In the genomic region with DNA sequence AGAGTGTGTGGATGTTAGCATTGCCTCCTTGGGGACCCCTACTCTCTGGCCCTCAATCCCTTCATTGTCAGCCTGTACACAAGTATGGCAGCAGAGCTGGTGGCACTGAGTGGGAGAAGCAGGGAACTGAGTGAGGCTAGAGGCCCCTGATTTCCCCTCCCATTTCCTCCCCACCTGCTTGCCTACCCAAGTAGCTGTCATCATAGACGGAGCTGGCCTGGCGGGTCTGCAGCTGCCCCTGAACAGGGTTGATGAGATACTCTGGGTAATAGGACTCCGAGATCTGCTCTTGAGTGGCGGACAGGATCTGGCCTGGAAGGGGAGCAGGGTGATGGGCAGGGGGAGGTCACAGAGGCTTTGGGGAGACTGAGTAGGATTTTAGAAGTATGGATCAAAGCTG, we compare ENCODE assay signal across 27 mouse cellular contexts. TPM values are rescaled to one million over a fixed set of nuclear protein-coding genes. Genes with fewer than 3 reads are reported as not detected.
DNase-seq lines count a peak whose midpoint lies in the region; ATAC-seq and TF ChIP-seq lines count a peak whose summit lies in the region.
"Had no signal": no experiment of that assay in that cellular context is flagged by ENCODE, and none has a peak within 500 bp of the region (broad histone marks: within the 10 kb centered on the region; RNA-seq: fewer than 3 reads in every experiment).

No protein-coding gene starts in this region.

- H3K4me1 ChIP-seq in heart, embryonic 11.5 days (ENCODE audit: control insufficient read depth, insufficient read depth, low read length): peaks cover 52% of the 10 kb centered on the region
- no peaks in the 10 kb centered on the region for H3K4me1 ChIP-seq in kidney, postnatal 0 days (replicated peaks; ENCODE audit: insufficient read depth, low read length)
- peaks cover 30 to 83% of the 10 kb centered on the region in 2 experiments for H3K4me1 ChIP-seq in CH12.LX (ENCODE audit: control insufficient read depth in 1 of 2, insufficient read depth in 2 of 2)

- DNase-seq in heart, adult 18-20 months: no peak
- no peak for DNase-seq in kidney, postnatal 0 days (ENCODE audit: low spot score)
- DNase-seq in kidney, adult 18-20 months: no peak
- DNase-seq in CH12.LX (ENCODE audit: extremely low read depth): peak; percentile 55
- DNase-seq in cerebellum, postnatal 36 days: no peak
- DNase-seq: adrenal gland, adult 2 months; adrenal gland, postnatal 36 days; B cell, adult 2 months; cerebellum, postnatal 10 days; forebrain, postnatal 0 days; kidney, adult 2 months; kidney, postnatal 4 days; layer of hippocampus, postnatal 36 days; left cerebral cortex, postnatal 4 days; liver, postnatal 0 days had no signal

- TF ChIP-seq RAD21 in CH12.LX (IDR thresholded peaks at IDR 0.05; ENCODE audit: low read depth, low read length): no peak

- H3K27ac ChIP-seq in heart, embryonic 11.5 days (ENCODE audit: low read depth, low read length): peak overlapping the region; percentile 94
- no peak overlapping the region for H3K27ac ChIP-seq in kidney, postnatal 0 days
- 0 out of 2 replicates have a peak overlapping the region, but pooled peaks have one; percentile 2 for H3K27ac ChIP-seq in CH12.LX (ENCODE audit: insufficient read depth, low read depth)
- H3K27ac ChIP-seq: embryonic facial prominence, embryonic 10.5 days; embryonic facial prominence, embryonic 15.5 days; forebrain, embryonic 12.5 days; liver, embryonic 12.5 days; neural tube, embryonic 13.5 days had no signal

- dilution Hi-C loops in CH12.LX (cut with MboI; ENCODE audit: extremely low pct_ligation_motif_present, extremely low pct_unique_long_range_greater_than_20kb, low sequenced_read_pairs): no loop called here

- no peaks in the 10 kb centered on the region for H3K9me3 ChIP-seq in heart, embryonic 11.5 days (replicated peaks; ENCODE audit: control insufficient read depth, low read length)
- no peaks in the 10 kb centered on the region for H3K9me3 ChIP-seq in kidney, postnatal 0 days (replicated peaks; ENCODE audit: low read length)
- H3K9me3 ChIP-seq in CH12.LX (replicated peaks; ENCODE audit: low read length): no peaks in the 10 kb centered on the region
- H3K9me3 ChIP-seq: embryonic facial prominence, embryonic 10.5 days; embryonic facial prominence, embryonic 15.5 days; forebrain, embryonic 12.5 days; liver, embryonic 12.5 days; neural tube, embryonic 13.5 days had no signal

- no peak overlapping the region; the same call in 1 of the 2 replicates for H3K4me2 ChIP-seq in heart, embryonic 11.5 days
- H3K4me2 ChIP-seq in kidney, postnatal 0 days (ENCODE audit: low read length): no peak overlapping the region
- H3K4me2 ChIP-seq in CH12.LX (ENCODE audit: insufficient read depth, low read depth, poor library complexity, severe bottlenecking) (0 out of 2 replicates have a peak overlapping the region, but pooled peaks have one; percentile 5), myocyte (ENCODE audit: low read depth) (peak overlapping the region; percentile 28)
- H3K4me2 ChIP-seq: embryonic facial prominence, embryonic 15.5 days; forebrain, embryonic 12.5 days; liver, embryonic 12.5 days; midbrain, embryonic 11.5 days; neural tube, embryonic 13.5 days had no signal

- no peak; the same call in 1 of the 2 replicates for TF ChIP-seq EP300 in CH12.LX (IDR thresholded peaks at IDR 0.05; ENCODE audit: low read length)

- no peak for TF ChIP-seq CTCF in kidney, postnatal 0 days (IDR thresholded peaks at IDR 0.05; ENCODE audit: low read depth)
- no peak for TF ChIP-seq CTCF in CH12.LX (conservative IDR thresholded peaks at IDR 0.05 in 1 of 2, IDR thresholded peaks at IDR 0.05 in 1 of 2; ENCODE audit: low read depth in 2 of 2, low read length in 2 of 2)

- H3K4me3 ChIP-seq in heart, embryonic 11.5 days (ENCODE audit: low read depth, low read length): no peak overlapping the region
- H3K4me3 ChIP-seq in kidney, postnatal 0 days (replicated peaks; ENCODE audit: low read depth, low read length): no peak overlapping the region
- no peak overlapping the region for H3K4me3 ChIP-seq in CH12.LX (replicated peaks in 1 of 3; ENCODE audit: low read depth in 2 of 3, low read length in 2 of 3, poor library complexity in 1 of 3)
- H3K4me3 ChIP-seq in myocyte: no peak overlapping the region
- H3K4me3 ChIP-seq: embryonic facial prominence, embryonic 10.5 days; embryonic facial prominence, embryonic 15.5 days; forebrain, embryonic 12.5 days; liver, embryonic 12.5 days; neural tube, embryonic 13.5 days had no signal

- peaks cover 27% of the 10 kb centered on the region for H3K36me3 ChIP-seq in heart, embryonic 11.5 days (ENCODE audit: control insufficient read depth, insufficient read depth, low read length)
- H3K36me3 ChIP-seq in kidney, postnatal 0 days (ENCODE audit: insufficient read depth, low read length): peaks cover 33% of the 10 kb centered on the region
- peaks cover 0 to 6% of the 10 kb centered on the region in 2 experiments for H3K36me3 ChIP-seq in CH12.LX (replicated peaks in 1 of 2; ENCODE audit: control insufficient read depth in 1 of 2, insufficient read depth in 1 of 2, low read length in 1 of 2)
- peaks cover 60% of the 10 kb centered on the region for H3K36me3 ChIP-seq in myocyte (ENCODE audit: control insufficient read depth, insufficient read depth)
- H3K36me3 ChIP-seq: neural tube, embryonic 13.5 days had no signal

- ATAC-seq in heart, embryonic 11.5 days (replicated peaks; ENCODE audit: insufficient number of reproducible peaks, low FRiP score, low TSS enrichment): no peak
- ATAC-seq in kidney, postnatal 0 days (replicated peaks; ENCODE audit: low FRiP score, low read depth): no peak
- ATAC-seq: activated CD4-positive, CD25-positive, alpha-beta regulatory T cell, adult 4 months; forebrain, postnatal 0 days; hindbrain, embryonic 16.5 days; liver, embryonic 12.5 days; liver, postnatal 0 days had no signal

- H3K79me2 ChIP-seq in CH12.LX (replicated peaks; ENCODE audit: control insufficient read depth, extremely low read depth, insufficient read depth, poor library complexity, severe bottlenecking) (no peaks in the 10 kb centered on the region), myocyte (ENCODE audit: control insufficient read depth, insufficient read depth) (peaks cover 32% of the 10 kb centered on the region)

- TF ChIP-seq POLR2A in CH12.LX (IDR thresholded peaks at IDR 0.05; ENCODE audit: low read depth, low read length) (0 out of 2 replicates have a peak, but pooled peaks have one; percentile 23), myocyte (IDR thresholded peaks at IDR 0.05; ENCODE audit: insufficient read length, low read depth) (no peak)

- no peak overlapping the region for H3ac ChIP-seq in myocyte (ENCODE audit: control insufficient read depth, insufficient read length)

- in situ Hi-C loops in CH12.LX (cut with MboI; ENCODE audit: low pct_ligation_motif_present, low pct_unique_long_range_greater_than_20kb, low sequenced_read_pairs): no loop called here

- no peaks in the 10 kb centered on the region for H3K27me3 ChIP-seq in heart, embryonic 11.5 days (ENCODE audit: control insufficient read depth, insufficient read depth, low read length)
- H3K27me3 ChIP-seq in kidney, postnatal 0 days (ENCODE audit: insufficient read depth, low read length): no peaks in the 10 kb centered on the region
- H3K27me3 ChIP-seq in CH12.LX (replicated peaks): no peaks in the 10 kb centered on the region
- H3K27me3 ChIP-seq in myocyte (ENCODE audit: control insufficient read depth, insufficient read depth, insufficient read length): no peaks in the 10 kb centered on the region
- H3K27me3 ChIP-seq: embryonic facial prominence, embryonic 15.5 days; forebrain, embryonic 12.5 days; liver, embryonic 12.5 days; neural tube, embryonic 13.5 days had no signal

- peak overlapping the region; percentile 49 for H3K9ac ChIP-seq in heart, embryonic 11.5 days (ENCODE audit: low read depth, low read length)
- 0 out of 2 replicates have a peak overlapping the region, but pooled peaks have one; percentile 1 for H3K9ac ChIP-seq in kidney, postnatal 0 days (ENCODE audit: low read depth, low read length)
- no peak overlapping the region for H3K9ac ChIP-seq in CH12.LX (ENCODE audit: insufficient read depth, low read depth)
- H3K9ac ChIP-seq: embryonic facial prominence, embryonic 15.5 days; forebrain, embryonic 12.5 days; forebrain, postnatal 0 days; liver, embryonic 12.5 days; liver, postnatal 0 days; neural tube, embryonic 13.5 days had no signal

- WGBS in heart, embryonic 11.5 days (ENCODE audit: insufficient replicate concordance): 50% methylated on average over 4 of the region's 4 CpGs
- 60% methylated on average over 4 of the region's 4 CpGs for WGBS in kidney, postnatal 0 days

TF ChIP-seq in CH12.LX, 34 proteins besides CTCF, POLR2A, EP300 and RAD21 (continues in another document):
- TF ChIP-seq ZMIZ1 (IDR thresholded peaks at IDR 0.05; ENCODE audit: low read depth, low read length) (no peak), NELFE (IDR thresholded peaks at IDR 0.05; ENCODE audit: low read depth, low read length) (0 out of 2 replicates have a peak, but pooled peaks have one; percentile 29)

TF ChIP-seq in myocyte, 11 proteins besides CTCF, POLR2A, EP300 and RAD21 (continues in another document):
- TF ChIP-seq TCF3 (IDR thresholded peaks at IDR 0.05; ENCODE audit: insufficient read length, low read depth) (no peak), USF1 (IDR thresholded peaks at IDR 0.05; ENCODE audit: low read depth) (no peak)

RNA-seq across cellular contexts. Expression of gene Itga5, which starts 10.4 kb away (rescaled TPM):
- polyA plus RNA-seq in heart, embryonic 11.5 days (2014; fragmentation: Nextera tagmentation; extraction: Ambion mirVana): 66.4 and 82.7 TPM in 2 replicates
- total RNA-seq in heart, adult 18-20 months (2021): 10 to 100 TPM; 30.8 to 37.3 TPM
- polyA plus RNA-seq in kidney, postnatal 0 days (2015; fragmentation: Nextera tagmentation; extraction: Ambion mirVana): 19.4 and 22.0 TPM in 2 replicates
- 0.17 and 0.21 TPM in 2 replicates for total RNA-seq in CH12.LX (2012; rRNA removed)
- 0.07 and 0.28 TPM in 2 replicates for total RNA-seq in CH12.LX (2014; rRNA removed)
- 1.6 and 1.8 TPM in 2 replicates for polyA plus RNA-seq in CH12.LX (2012; ENCODE audit: insufficient read length, low read depth)
- polyA plus RNA-seq in myocyte (2012; fragmentation: generic; extraction: Trizol): 162 TPM

RNA-seq across cellular contexts. Expression of gene Zfp385a, which starts 16.2 kb away (rescaled TPM):
- 10.2 and 11.6 TPM in 2 replicates for polyA plus RNA-seq in heart, embryonic 11.5 days (2014; fragmentation: Nextera tagmentation; extraction: Ambion mirVana)
- 10 to 100 TPM in 1 of 2 experiments, 1 to 10 TPM in 1; 8.9 to 10.3 TPM for total RNA-seq in heart, adult 18-20 months (2021)
- polyA plus RNA-seq in kidney, postnatal 0 days (2015; fragmentation: Nextera tagmentation; extraction: Ambion mirVana): 11.3 and 11.8 TPM in 2 replicates
- total RNA-seq in CH12.LX (2012; rRNA removed) (2.7 and 3.1 TPM in 2 replicates), CH12.LX (2014; rRNA removed) (1.0 and 1.2 TPM in 2 replicates)
- polyA plus RNA-seq in CH12.LX (2012; ENCODE audit: insufficient read length, low read depth) (45.2 and 59.9 TPM in 2 replicates), myocyte (2012; fragmentation: generic; extraction: Trizol) (35.6 TPM)
- polyA plus RNA-seq: activated CD4-positive, CD25-positive, alpha-beta regulatory T cell, adult 4 months had no signal

RNA-seq across cellular contexts. Expression of gene Gpr84, which starts 45.7 kb away (rescaled TPM):
- 0.41 and 0.53 TPM in 2 replicates for polyA plus RNA-seq in heart, embryonic 11.5 days (2014; fragmentation: Nextera tagmentation; extraction: Ambion mirVana)
- total RNA-seq in heart, adult 18-20 months (2021): not detected
- 0.47 and 0.65 TPM in 2 replicates for polyA plus RNA-seq in kidney, postnatal 0 days (2015; fragmentation: Nextera tagmentation; extraction: Ambion mirVana)
- total RNA-seq in CH12.LX (2012; rRNA removed) (0.25 and 0.42 TPM in 2 replicates), CH12.LX (2014; rRNA removed) (0.26 and 0.66 TPM in 2 replicates)
- polyA plus RNA-seq in CH12.LX (2012; ENCODE audit: insufficient read length, low read depth) (0.79 and 1.4 TPM in 2 replicates), myocyte (2012; fragmentation: generic; extraction: Trizol) (0.05 TPM)
- total RNA-seq: adrenal gland, adult 2 months; adrenal gland, postnatal 36 days; gastrocnemius, adult 8-10 months had no signal
- polyA plus RNA-seq: activated CD4-positive, CD25-positive, alpha-beta regulatory T cell, adult 4 months; urinary bladder, adult 2 months had no signal

Comparison
In these comparisons a context has a peak if more than half of its experiments do, and no peak if none do; other contexts are left out.
1. H3K4me2 ChIP-seq: peak in CH12.LX (single experiment) and myocyte (single experiment); none in heart, embryonic 11.5 days (single experiment) and kidney, postnatal 0 days (single experiment).